Mouse (Mus musculus): ENCODE measurements around the gene Krtap1-4.

The Krtap1-4 gene

DNA sequence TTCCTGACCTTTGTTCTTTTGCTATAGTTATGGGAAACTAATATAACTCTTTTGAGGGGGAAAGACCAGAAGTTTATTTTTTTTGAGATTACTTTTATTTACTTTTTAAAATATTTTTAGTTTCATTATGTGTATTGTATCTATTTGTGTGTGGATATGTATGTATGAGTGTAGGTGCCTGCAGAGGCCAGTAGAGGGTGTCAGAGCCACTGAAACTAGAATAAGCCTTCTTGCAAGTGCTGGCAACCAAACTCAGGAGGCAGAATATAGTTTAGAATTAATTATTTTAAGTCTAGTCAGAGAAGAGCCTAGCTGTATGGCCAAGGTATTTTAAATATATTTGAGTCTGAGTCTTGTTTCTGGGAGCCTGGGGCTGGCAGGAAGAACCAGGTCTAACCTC lies 35.6 kb downstream of the Krtap1-4 start:
- no peak for DNase-seq

DNA sequence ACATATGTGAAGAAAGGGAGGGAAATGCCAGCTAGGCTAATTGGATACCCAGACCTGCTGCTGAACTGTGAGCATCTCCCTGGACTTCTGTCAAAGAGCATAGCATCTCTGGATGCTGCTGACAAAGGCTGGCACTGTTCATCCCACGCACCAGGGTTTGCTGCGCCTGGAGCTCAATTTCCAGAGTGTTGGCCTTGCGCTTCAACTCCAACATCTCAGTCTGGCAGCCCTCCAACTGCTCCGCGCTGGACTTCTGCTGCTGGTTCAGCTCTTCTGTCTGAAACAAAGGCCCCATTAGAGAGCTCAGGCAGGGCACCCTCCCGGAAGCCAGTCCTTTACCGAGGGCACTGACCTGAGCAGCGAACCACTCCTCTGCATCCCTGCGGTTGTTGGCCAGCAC lies 43.7 kb downstream of the Krtap1-4 start:
- no peak for DNase-seq
